In the genomic region with DNA sequence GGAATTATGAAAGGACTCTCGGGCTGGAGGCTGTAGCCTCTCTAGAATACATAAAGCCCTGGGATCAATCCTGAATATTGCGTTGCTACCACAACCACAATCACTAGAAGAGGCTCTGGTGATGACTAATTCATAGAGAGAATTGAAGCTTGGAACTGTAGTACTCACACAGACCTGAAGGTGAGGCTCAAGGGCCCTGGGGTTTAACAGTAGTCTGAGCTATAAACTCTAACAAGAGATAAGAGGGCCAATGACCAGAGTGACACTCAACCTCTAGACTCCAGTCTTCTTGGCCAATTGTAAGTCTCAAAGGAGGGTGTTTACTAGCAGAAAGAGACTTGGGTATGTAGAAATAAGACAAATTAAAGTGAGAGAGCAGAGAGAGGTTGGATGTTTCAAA, we compare ENCODE assay signal across 21 mouse cellular contexts. TPM values are rescaled to one million over a fixed set of nuclear protein-coding genes. Genes with fewer than 3 reads are reported as not detected.
DNase-seq lines count a peak whose midpoint lies in the region; ATAC-seq and TF ChIP-seq lines count a peak whose summit lies in the region.
"Had no signal": no experiment of that assay in that cellular context is flagged by ENCODE, and none has a peak within 500 bp of the region (broad histone marks: within the 10 kb centered on the region; RNA-seq: fewer than 3 reads in every experiment).

No protein-coding gene starts in this region.

- no peak overlapping the region for H3K27ac ChIP-seq in layer of hippocampus, adult 2 months
- H3K27ac ChIP-seq: embryonic facial prominence, embryonic 13.5 days; forebrain, embryonic 15.5 days; heart, embryonic 10.5 days; hindbrain, embryonic 12.5 days; limb, embryonic 12.5 days; liver, embryonic 15.5 days; midbrain, embryonic 10.5 days had no signal

- no peak overlapping the region for H3K4me3 ChIP-seq in layer of hippocampus, adult 2 months
- H3K4me3 ChIP-seq: embryonic facial prominence, embryonic 13.5 days; forebrain, embryonic 15.5 days; heart, embryonic 10.5 days; hindbrain, embryonic 12.5 days; limb, embryonic 12.5 days; liver, embryonic 15.5 days; midbrain, embryonic 10.5 days had no signal

- ATAC-seq in CD4-positive, CD25-positive, alpha-beta regulatory T cell, adult 4 months: peak; percentile 62
- 0 out of 2 replicates have a peak, but pooled peaks have one; percentile 36 for ATAC-seq in neutrophil, adult 5-6 weeks (ENCODE audit: extremely low read depth, insufficient number of reproducible peaks, low FRiP score, poor library complexity, severe bottlenecking)
- ATAC-seq: forebrain, embryonic 15.5 days; intestine, embryonic 16.5 days had no signal

- DNase-seq in layer of hippocampus, adult 2 months (ENCODE audit: low spot score in 2 of 2): no peak
- no peak for DNase-seq in layer of hippocampus, postnatal 25 days (ENCODE audit: extremely low spot score in 1 of 2, low spot score in 1 of 2)
- DNase-seq in c-Kit-positive CD71-negative TER-119-negative erythroid progenitor cells, embryonic 14.5 days (ENCODE audit: low read depth): peak; percentile 4
- DNase-seq in gastrocnemius, postnatal 10 days: no peak
- no peak for DNase-seq in right cerebral cortex, adult 2 months (ENCODE audit: low spot score in 2 of 2)
- DNase-seq: cerebellum, adult 9-11 months; gastrocnemius, postnatal 36 days; layer of hippocampus, adult 9-11 months; thymus, postnatal 25 days had no signal

- peak; percentile 43 for TF ChIP-seq CTCF in layer of hippocampus, adult 2 months (conservative IDR thresholded peaks at IDR 0.05)

RNA-seq across cellular contexts. Expression of gene Upb1, which starts 10.8 kb away (rescaled TPM):
- under 1 TPM in 1 of 2 experiments, not detected in 1; 0.31 TPM for total RNA-seq in layer of hippocampus, adult 2 months (2021)
- under 1 TPM; 0.10 to 0.54 TPM for total RNA-seq in layer of hippocampus, postnatal 25 days (2021)
- under 1 TPM in 1 of 2 experiments, not detected in 1; 0.74 TPM for polyA plus RNA-seq in CD4-positive, CD25-positive, alpha-beta regulatory T cell, adult 4 months (2017; shearing (Covaris generic))
- 1.0 and 2.3 TPM in 2 replicates for total RNA-seq in neutrophil, adult 5-6 weeks (2017)
- total RNA-seq in gastrocnemius, postnatal 10 days (2021): under 1 TPM; 0.20 to 0.21 TPM
- total RNA-seq: gastrocnemius, postnatal 36 days; MEL; midbrain, postnatal 0 days had no signal
- polyA plus RNA-seq: hindbrain, embryonic 12.5 days; midbrain, embryonic 10.5 days had no signal
